Mouse (Mus musculus): ENCODE data around the gene Tmem141.

Gene Tmem141

GRCm38 (mm10) chr2:25621229-25622200 lies at the start of gene Tmem141:
Tmem141 (minus strand) TSS chr2:25622005.
- CTCF ChIA-PET = no interaction called here

- CTCF ChIA-PET = no interaction called here
These were observed 44.7 kb upstream of the Tmem141 start for GRCm38 (mm10) chr2:25666516-25666915.

GRCm38 (mm10) chr2:25664125-25664524 lies 42.3 kb upstream of the Tmem141 start:
- CTCF ChIA-PET = no interaction called here

GRCm38 (mm10) chr2:25663511-25663910 lies 41.7 kb upstream of the Tmem141 start:
- CTCF ChIA-PET = no interaction called here

GRCm38 (mm10) chr2:25661245-25661970 lies 39.6 kb upstream of the Tmem141 start:
- CTCF ChIA-PET = no interaction called here

- CTCF ChIA-PET = interaction anchor here (0.6 kb wide), 1 partner anchor 423 kb away, joined by 3 read pairs; no protein-coding TSS in a partner anchor
These were observed 38.5 kb upstream of the Tmem141 start for GRCm38 (mm10) chr2:25660279-25660678.

GRCm38 (mm10) chr2:25657652-25658051 lies 35.8 kb upstream of the Tmem141 start, which contains the start of gene Lcn5:
Lcn5 (plus strand) TSS chr2:25657952.
- CTCF ChIA-PET = no interaction called here

- CTCF ChIA-PET = no interaction called here
These were observed 35.4 kb upstream of the Tmem141 start for GRCm38 (mm10) chr2:25657246-25657645.

GRCm38 (mm10) chr2:25656691-25657090 lies 34.9 kb upstream of the Tmem141 start:
- CTCF ChIA-PET = no interaction called here

GRCm38 (mm10) chr2:25654502-25654901 lies 32.7 kb upstream of the Tmem141 start:
- CTCF ChIA-PET = no interaction called here

GRCm38 (mm10) chr2:25652902-25653301 lies 31.1 kb upstream of the Tmem141 start, which contains the start of gene Lcn8:
Lcn8 (plus strand) TSS chr2:25653120.
- CTCF ChIA-PET = interaction anchor here (0.8 kb wide), 1 partner anchor 145 kb away, joined by 4 read pairs; no protein-coding TSS in a partner anchor

- CTCF ChIA-PET = interaction anchor here (0.8 kb wide), 1 partner anchor 42 kb away, joined by 3 read pairs; the partner anchor contains the start of gene Lcn10
These were observed 18.1 kb upstream of the Tmem141 start for GRCm38 (mm10) chr2:25639890-25640289.

GRCm38 (mm10) chr2:25634046-25634445 lies 12.2 kb upstream of the Tmem141 start:
- CTCF ChIA-PET = no interaction called here

- CTCF ChIA-PET = no interaction called here
These were observed 11.8 kb upstream of the Tmem141 start for GRCm38 (mm10) chr2:25633616-25634015.

GRCm38 (mm10) chr2:25628738-25629137 lies 6.9 kb upstream of the Tmem141 start:
- CTCF ChIA-PET = interaction anchor here (0.7 kb wide), 1 partner anchor 207 kb away, joined by 3 read pairs; no protein-coding TSS in a partner anchor

- CTCF ChIA-PET = interaction anchor here (0.6 kb wide), 1 partner anchor 191 kb away, joined by 3 read pairs; no protein-coding TSS in a partner anchor
These were observed 6.0 kb upstream of the Tmem141 start, which contains the start of gene Fcna for GRCm38 (mm10) chr2:25627811-25628210. Fcna (minus strand) TSS chr2:25628030.

GRCm38 (mm10) chr2:25625986-25626385 lies 4.2 kb upstream of the Tmem141 start:
- CTCF ChIA-PET = no interaction called here

- CTCF ChIA-PET = no interaction called here
These were observed 965 bp downstream of the Tmem141 start for GRCm38 (mm10) chr2:25620852-25621228.

- CTCF ChIA-PET = no interaction called here
These were observed 1.4 kb downstream of the Tmem141 start for GRCm38 (mm10) chr2:25620386-25620785.

- CTCF ChIA-PET = no interaction called here
These were observed 4.2 kb downstream of the Tmem141 start, which contains the start of gene Ccdc183 for GRCm38 (mm10) chr2:25617578-25617977. Ccdc183 (minus strand) TSS chr2:25617678.

GRCm38 (mm10) chr2:25616398-25616797 lies 5.4 kb downstream of the Tmem141 start:
- CTCF ChIA-PET = no interaction called here

GRCm38 (mm10) chr2:25608671-25609070 lies 13.1 kb downstream of the Tmem141 start:
- CTCF ChIA-PET = interaction anchor here (1.5 kb wide), 1 partner anchor 16 kb away, joined by 3 read pairs; no protein-coding TSS in a partner anchor
